Mouse (Mus musculus) cerebellum, adult 9-10 months (tissue): ENCODE measurements around the gene Paqr9.

Experiments
- DNase-seq: peaks from one replicate; pipeline ENCODE4 v3.0.0; 2022

Gene Paqr9

DNA sequence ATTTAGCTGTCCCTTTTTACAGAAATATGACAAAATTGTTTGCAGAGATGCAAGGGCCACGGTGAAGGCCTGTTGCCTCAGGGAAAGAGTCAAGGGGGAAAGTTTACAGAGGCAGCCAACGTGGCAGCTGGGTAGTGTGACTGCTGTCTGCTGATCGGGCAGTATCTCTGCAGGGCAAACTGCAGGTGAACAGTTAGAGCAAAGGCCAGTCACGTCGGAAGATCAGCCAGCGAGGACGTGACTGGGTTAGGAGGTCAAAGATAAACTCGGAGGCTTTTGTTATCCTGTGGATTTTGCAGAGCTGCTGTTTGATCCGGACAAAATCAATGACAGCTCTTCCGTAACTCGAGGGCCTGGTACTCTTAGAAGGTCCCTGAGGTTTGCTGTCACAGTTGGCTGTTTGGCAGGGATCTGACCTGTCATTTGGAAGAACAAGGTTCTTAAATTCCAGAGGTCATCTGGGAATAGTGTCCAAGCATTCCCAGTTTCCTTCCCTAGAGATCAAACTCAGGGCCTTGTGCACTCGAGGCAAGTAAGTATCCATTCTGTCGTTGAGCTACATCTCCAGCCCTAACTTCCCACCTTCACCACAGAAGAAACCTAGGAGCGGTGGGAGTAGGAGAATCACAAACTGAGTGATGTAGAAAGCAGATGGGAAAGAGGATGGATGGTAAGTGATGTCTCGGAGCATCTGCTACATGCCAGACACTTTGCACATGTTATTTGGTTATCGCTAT is 21.7 kb downstream of the Paqr9 start:
- no peak for DNase-seq

GRCm38 (mm10) chr9:95581758-95582515 is 22.5 kb downstream of the Paqr9 start:
- no peak for DNase-seq

GRCm38 (mm10) chr9:95582555-95582954 is 23.1 kb downstream of the Paqr9 start:
- no peak for DNase-seq

GRCm38 (mm10) chr9:95586046-95586445 is 26.6 kb downstream of the Paqr9 start:
- no peak for DNase-seq

DNA sequence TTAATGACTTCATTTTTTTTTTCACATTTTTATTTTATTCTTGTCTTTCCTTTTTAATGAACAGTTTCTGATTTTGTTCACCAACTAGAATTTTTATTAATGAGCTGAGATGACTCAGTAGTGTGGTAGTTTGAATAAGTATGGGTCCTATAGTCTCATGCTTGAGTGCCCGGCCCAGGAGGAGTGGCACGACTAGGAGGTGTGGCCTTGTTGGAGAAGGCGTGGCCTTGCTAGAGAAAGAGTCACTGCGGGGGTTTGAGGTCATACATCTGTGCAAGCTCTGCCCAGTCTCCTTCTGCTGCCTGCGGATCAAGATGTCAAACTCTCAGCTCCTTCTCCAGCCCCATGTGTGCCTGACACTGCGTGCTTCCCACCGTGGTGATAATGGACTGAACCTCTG is 28.6 kb downstream of the Paqr9 start:
- DNase-seq: no peak

- DNase-seq: no peak
Observed at GRCm38 (mm10) chr9:95594291-95594690, 34.8 kb downstream of the Paqr9 start.

DNA sequence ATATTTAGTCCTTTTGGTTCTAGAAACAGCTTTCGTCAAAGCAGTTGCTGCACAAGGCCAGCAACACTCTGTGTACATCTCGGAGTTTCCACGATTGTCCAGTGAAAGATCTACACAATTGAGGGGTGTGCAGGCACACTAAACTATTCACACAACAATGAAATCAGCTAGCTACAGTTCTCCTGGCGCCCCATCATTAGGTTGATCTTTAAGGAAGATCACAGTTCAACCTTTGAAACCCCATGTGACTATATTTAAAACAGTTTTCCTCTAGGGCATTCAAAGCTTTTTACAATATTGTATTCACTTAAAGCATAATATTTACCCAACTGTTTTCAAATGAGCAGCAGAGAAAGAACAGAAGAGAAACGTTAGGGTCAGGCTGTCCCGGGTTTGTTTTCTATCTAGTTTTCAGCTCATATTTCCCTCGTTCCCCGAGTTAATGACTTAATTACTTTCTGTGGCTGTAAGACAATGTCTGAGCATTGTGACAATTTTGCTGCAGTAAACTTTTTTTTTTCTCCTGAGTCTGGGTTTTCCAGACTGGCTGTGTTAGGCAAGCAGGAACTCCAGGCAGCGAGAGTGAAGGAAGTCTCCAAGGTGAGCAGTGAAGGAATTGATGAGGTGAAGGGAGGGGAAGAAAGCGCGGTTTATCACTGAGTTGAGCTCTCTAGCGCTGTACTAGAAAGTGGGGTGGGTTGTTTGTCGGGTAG is 38.2 kb downstream of the Paqr9 start:
- DNase-seq: no peak

- no peak for DNase-seq
Observed at GRCm38 (mm10) chr9:95598179-95598721, 38.8 kb downstream of the Paqr9 start.

DNA sequence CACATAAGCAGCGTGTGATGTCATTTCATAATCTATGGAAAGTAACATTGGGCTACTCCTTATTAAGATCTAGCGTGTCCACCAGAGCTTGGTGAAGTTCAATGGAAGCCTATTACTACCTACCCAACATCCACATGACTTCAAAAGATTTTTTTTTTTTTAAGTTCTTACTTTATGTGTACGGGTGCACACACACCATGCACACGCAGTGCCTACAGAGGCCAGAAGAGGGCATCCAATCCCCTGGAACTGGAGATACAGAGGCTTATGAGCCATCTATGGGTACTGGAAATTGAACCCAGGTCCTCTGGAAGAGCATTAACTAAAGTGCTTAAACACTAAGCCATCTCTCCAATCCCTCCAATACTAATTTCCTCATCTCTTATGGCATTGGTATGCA is 39.9 kb downstream of the Paqr9 start:
- no peak for DNase-seq

DNA sequence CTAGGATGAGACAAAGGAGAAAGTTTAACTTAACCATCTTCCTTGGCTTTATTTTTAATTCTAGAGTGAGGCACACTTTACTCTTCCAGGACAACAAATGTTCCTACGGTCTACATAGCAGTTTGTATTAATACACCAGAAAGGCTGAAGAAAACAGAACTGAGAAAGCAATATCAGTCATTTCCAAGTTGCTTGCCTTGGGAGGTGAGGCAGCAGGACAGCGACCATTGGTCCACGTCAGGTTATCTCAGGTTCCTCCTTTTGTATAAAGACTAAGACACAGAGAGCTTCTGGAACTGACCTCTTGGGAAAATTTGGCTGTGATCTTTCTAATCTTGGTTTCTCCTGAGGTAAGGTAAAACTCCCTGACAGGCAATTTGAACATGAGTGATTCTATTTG is 43.4 kb downstream of the Paqr9 start:
- DNase-seq: no peak

- no peak for DNase-seq
Observed at GRCm38 (mm10) chr9:95603316-95603715, 43.9 kb downstream of the Paqr9 start.

GRCm38 (mm10) chr9:95607196-95607595 is 47.7 kb downstream of the Paqr9 start:
- DNase-seq: no peak

DNA sequence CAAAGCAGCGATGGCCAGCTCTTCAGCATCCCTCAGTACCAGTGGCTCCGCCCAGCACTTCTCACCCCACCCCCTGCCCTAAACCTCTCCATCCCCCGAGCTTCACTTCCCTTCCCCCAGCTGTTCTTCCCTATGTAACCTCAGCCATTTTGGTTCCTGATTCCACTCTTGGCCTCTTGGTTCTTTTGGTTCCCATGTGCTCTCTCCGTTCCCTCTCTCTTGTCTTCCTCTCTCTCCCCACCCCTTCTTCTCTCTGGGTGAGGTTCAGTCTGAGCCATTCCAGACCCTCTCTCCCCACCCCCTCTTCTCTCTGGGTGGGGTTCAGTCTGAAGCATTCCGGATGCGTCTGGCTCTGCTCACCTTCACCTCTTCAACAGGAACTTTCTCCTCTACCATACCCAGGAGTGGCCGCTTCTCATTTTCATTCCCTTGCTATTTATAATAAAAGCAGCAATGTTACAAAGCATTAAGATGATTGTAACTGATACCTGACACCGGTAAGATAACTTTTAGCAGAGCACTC is 52.9 kb downstream of the Paqr9 start:
- no peak for DNase-seq

DNA sequence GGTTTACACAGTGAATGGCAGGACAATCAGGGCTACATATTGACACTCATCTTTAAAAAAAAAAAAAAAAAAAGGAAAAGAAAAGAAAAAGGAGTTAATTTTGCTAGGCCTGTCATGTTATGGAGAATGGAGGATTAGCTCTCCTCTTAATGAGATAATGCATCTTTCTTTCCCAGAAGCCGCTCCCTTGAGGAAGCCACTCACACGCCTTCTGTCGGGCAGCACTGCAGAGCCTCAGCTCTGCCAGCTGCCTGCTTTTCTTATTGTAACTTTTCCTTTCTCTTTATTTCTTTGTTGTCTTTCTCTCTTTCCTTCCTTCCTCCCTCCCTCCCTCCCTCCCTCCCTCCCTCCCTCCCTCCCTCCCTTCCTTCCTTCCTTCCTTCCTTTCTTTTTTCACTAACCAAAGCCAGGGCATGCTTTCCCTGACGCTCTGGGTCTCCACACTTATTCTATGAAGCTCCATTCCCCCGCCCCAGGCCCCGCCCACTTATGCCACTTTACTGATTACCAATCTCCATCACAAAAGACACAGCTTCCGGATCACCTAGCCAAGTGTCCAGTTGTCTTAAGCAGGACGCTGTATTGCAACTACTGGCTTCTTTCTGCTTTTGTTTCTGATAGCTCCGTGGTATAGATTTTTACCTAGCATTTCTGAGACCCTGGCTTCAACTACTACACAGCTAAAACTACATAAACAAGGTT is 54.1 kb downstream of the Paqr9 start:
- no peak for DNase-seq

DNA sequence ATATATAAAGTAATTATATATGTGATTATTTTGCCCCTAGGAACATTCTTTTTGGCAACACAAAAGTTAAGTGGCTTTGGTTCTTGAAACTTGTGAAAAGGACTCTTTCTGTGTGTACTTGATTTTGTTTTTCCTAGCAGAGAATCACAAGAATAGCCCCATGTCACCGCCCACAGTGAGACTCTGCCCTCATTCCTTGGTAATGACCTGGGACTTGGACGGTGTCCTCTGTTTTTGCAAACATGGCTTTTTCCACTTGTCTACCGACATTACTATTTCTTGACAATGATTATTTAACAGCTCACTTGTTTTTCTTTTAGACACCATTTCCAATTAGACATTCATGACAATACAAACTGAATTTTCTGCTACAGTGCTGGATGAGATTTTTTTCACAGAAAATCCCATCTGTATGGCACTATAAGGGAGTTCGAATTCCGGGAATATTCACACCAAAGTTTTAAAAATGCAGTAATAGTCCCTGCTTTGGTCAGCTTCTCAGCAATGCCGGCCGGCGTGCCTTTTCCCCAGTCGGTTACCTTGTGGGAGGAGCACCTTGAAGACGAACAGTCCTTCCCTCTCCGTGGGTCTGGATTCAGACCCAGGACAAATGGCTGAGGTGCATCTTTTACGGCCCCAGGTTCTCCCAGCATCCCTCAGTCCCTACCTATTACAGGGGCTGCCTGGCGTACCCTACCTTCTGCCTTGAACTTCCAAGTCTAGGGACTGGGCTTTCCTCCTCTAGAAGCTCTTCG is 55.6 kb downstream of the Paqr9 start:
- DNase-seq: no peak

DNA sequence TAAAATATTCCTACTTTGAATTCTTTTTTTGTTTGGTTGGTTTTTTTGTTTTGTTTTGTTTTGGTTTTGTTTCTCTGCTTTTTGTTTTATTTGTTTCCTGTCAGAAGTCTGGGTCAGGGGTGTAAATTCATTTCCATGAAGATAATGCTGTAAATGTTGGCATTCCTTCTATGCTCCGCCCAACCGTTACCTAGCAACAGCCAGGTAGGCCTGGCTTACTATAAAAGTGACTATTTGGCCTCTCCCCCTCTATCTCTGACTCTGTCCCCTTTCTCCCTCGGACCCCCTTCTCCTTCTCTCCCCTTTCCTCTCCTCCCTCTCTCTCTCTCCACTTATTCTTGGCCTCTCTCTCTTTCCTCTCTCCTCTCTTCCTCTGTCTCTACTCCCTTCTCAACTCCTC is 56.5 kb downstream of the Paqr9 start:
- no peak for DNase-seq
